Mouse (Mus musculus): ENCODE data around the gene Mageb18. TPM values are rescaled to one million over a fixed set of nuclear protein-coding genes. Genes with fewer than 3 reads are reported as not detected.
A peak's percentile ranks its signal among the peaks of the same experiment; 100 is the strongest.
"Not testable (repeated sequence)": the region's sequence is repeated elsewhere in the genome, so short reads cannot be mapped to it uniquely, and the experiment has no call there.

Gene Mageb18
- not detected in 2 replicates for polyA plus RNA-seq (2015; fragmentation: Nextera tagmentation; extraction: Ambion mirVana)

- no peak for TF ChIP-seq CTCF (IDR thresholded peaks at IDR 0.05; ENCODE audit: low read depth)
- TF ChIP-seq EP300 (optimal IDR thresholded peaks at IDR 0.05) = no peak
- Histone ChIP-seq H3K9me3 (ENCODE audit: control insufficient read depth, low read length) (no peaks in the 10 kb centered on the region), H3K4me2 (replicated peaks; ENCODE audit: low read depth) (no peak within 1 kb of the TSS), H3K4me1 (replicated peaks; ENCODE audit: control insufficient read depth, insufficient read depth) (no peaks in the 10 kb centered on the region), H3K27ac (replicated peaks) (no peak within 1 kb of the TSS), H3K36me3 (ENCODE audit: control insufficient read depth, insufficient read depth, low read length) (no peaks in the 10 kb centered on the region), H3K4me3 (ENCODE audit: low read depth, low read length) (no peak within 1 kb of the TSS), H3K27me3 (ENCODE audit: control insufficient read depth, insufficient read depth, low read length) (no peaks in the 10 kb centered on the region), H3K9ac (ENCODE audit: low read length) (no peak within 1 kb of the TSS)
- DNase-seq (ENCODE audit: low spot score) (no peak), ATAC-seq (ENCODE audit: low FRiP score, low TSS enrichment) (no peak)
- 54% methylated on average over 1 of the region's 1 CpGs for WGBS
Observed at GRCm38 (mm10) chrX:92599472-92599871, at the start of gene Mageb18. Gene Mageb18, minus strand, starts transcription at chrX:92599572.

GRCm38 (mm10) chrX:92612788-92613187 lies 13.4 kb upstream of the Mageb18 start:
- Histone ChIP-seq H3K4me2 (replicated peaks; ENCODE audit: low read depth) (no peak overlapping the region), H3K36me3 (ENCODE audit: control insufficient read depth, insufficient read depth, low read length) (no peaks in the 10 kb centered on the region), H3K9ac (ENCODE audit: low read length) (no peak overlapping the region), H3K9me3 (ENCODE audit: control insufficient read depth, low read length) (no peaks in the 10 kb centered on the region), H3K4me3 (ENCODE audit: low read depth, low read length) (no peak overlapping the region), H3K27me3 (ENCODE audit: control insufficient read depth, insufficient read depth, low read length) (no peaks in the 10 kb centered on the region), H3K27ac (replicated peaks) (no peak overlapping the region), H3K4me1 (replicated peaks; ENCODE audit: control insufficient read depth, insufficient read depth) (no peaks in the 10 kb centered on the region)
- TF ChIP-seq EP300 (optimal IDR thresholded peaks at IDR 0.05) (no peak), CTCF (IDR thresholded peaks at IDR 0.05; ENCODE audit: low read depth) (no peak)
- no peak for ATAC-seq (ENCODE audit: low FRiP score, low TSS enrichment)
- WGBS = 68% methylated on average over 3 of the region's 3 CpGs
- no peak for DNase-seq (ENCODE audit: low spot score)

GRCm38 (mm10) chrX:92610466-92610865 lies 11.1 kb upstream of the Mageb18 start:
- H3K4me1 ChIP-seq (replicated peaks; ENCODE audit: control insufficient read depth, insufficient read depth) = no peaks in the 10 kb centered on the region
- no peaks in the 10 kb centered on the region for H3K27me3 ChIP-seq (ENCODE audit: control insufficient read depth, insufficient read depth, low read length)
- no peaks in the 10 kb centered on the region for H3K36me3 ChIP-seq (ENCODE audit: control insufficient read depth, insufficient read depth, low read length)
- no peak for TF ChIP-seq EP300 (optimal IDR thresholded peaks at IDR 0.05)
- TF ChIP-seq CTCF (IDR thresholded peaks at IDR 0.05; ENCODE audit: low read depth) = no peak
- no peak overlapping the region for H3K27ac ChIP-seq (replicated peaks)
- DNase-seq (ENCODE audit: low spot score) (no peak), ATAC-seq (ENCODE audit: low FRiP score, low TSS enrichment) (no peak)
- no peak overlapping the region for H3K4me3 ChIP-seq (ENCODE audit: low read depth, low read length)
- no peak overlapping the region for H3K4me2 ChIP-seq (replicated peaks; ENCODE audit: low read depth)
- no peak overlapping the region for H3K9ac ChIP-seq (ENCODE audit: low read length)
- no peaks in the 10 kb centered on the region for H3K9me3 ChIP-seq (ENCODE audit: control insufficient read depth, low read length)
- WGBS = 61% methylated on average over 3 of the region's 3 CpGs

GRCm38 (mm10) chrX:92597324-92597723 lies 2.0 kb downstream of the Mageb18 start:
- no peaks in the 10 kb centered on the region for H3K9me3 ChIP-seq (ENCODE audit: control insufficient read depth, low read length)
- no peak overlapping the region for H3K4me2 ChIP-seq (replicated peaks; ENCODE audit: low read depth)
- H3K27me3 ChIP-seq (ENCODE audit: control insufficient read depth, insufficient read depth, low read length) = no peaks in the 10 kb centered on the region
- no peaks in the 10 kb centered on the region for H3K36me3 ChIP-seq (ENCODE audit: control insufficient read depth, insufficient read depth, low read length)
- no peak for TF ChIP-seq EP300 (optimal IDR thresholded peaks at IDR 0.05)
- TF ChIP-seq CTCF (IDR thresholded peaks at IDR 0.05; ENCODE audit: low read depth) = peak; percentile 61
- no peak overlapping the region for H3K27ac ChIP-seq (replicated peaks)
- ATAC-seq (ENCODE audit: low FRiP score, low TSS enrichment) (no peak), DNase-seq (ENCODE audit: low spot score) (peak; percentile 10)
- H3K9ac ChIP-seq (ENCODE audit: low read length) = no peak overlapping the region
- H3K4me3 ChIP-seq (ENCODE audit: low read depth, low read length) = no peak overlapping the region
- WGBS = 31% methylated on average over 4 of the region's 4 CpGs
- no peaks in the 10 kb centered on the region for H3K4me1 ChIP-seq (replicated peaks; ENCODE audit: control insufficient read depth, insufficient read depth)

- no peaks in the 10 kb centered on the region for H3K36me3 ChIP-seq (ENCODE audit: control insufficient read depth, insufficient read depth, low read length)
- no peak for DNase-seq (ENCODE audit: low spot score)
- H3K4me1 ChIP-seq (replicated peaks; ENCODE audit: control insufficient read depth, insufficient read depth) = no peaks in the 10 kb centered on the region
Observed at GRCm38 (mm10) chrX:92527826-92528225, 71.5 kb downstream of the Mageb18 start.

GRCm38 (mm10) chrX:92498254-92498653 lies 101.1 kb downstream of the Mageb18 start:
- no peak for ATAC-seq (ENCODE audit: low FRiP score, low TSS enrichment)
- no peak overlapping the region for H3K4me3 ChIP-seq (ENCODE audit: low read depth, low read length)
- no peaks in the 10 kb centered on the region for H3K9me3 ChIP-seq (ENCODE audit: control insufficient read depth, low read length)
- no peak overlapping the region for H3K27ac ChIP-seq (replicated peaks)
- H3K9ac ChIP-seq (ENCODE audit: low read length) = no peak overlapping the region
- no peaks in the 10 kb centered on the region for H3K4me1 ChIP-seq (replicated peaks; ENCODE audit: control insufficient read depth, insufficient read depth)
- WGBS = 33% methylated on average over 1 of the region's 1 CpGs
- TF ChIP-seq CTCF (IDR thresholded peaks at IDR 0.05; ENCODE audit: low read depth) (no peak), EP300 (optimal IDR thresholded peaks at IDR 0.05) (no peak)
- no peaks in the 10 kb centered on the region for H3K36me3 ChIP-seq (ENCODE audit: control insufficient read depth, insufficient read depth, low read length)
- H3K27me3 ChIP-seq (ENCODE audit: control insufficient read depth, insufficient read depth, low read length) = no peaks in the 10 kb centered on the region
- H3K4me2 ChIP-seq (replicated peaks; ENCODE audit: low read depth) = no peak overlapping the region
- DNase-seq (ENCODE audit: low spot score) = no peak

More at GRCm38 (mm10) chrX:92527826-92528225, 71.5 kb downstream of the Mageb18 start:
- no peak overlapping the region for H3K27ac ChIP-seq (replicated peaks)
- H3K9ac ChIP-seq (ENCODE audit: low read length) = no peak overlapping the region
- H3K27me3 ChIP-seq (ENCODE audit: control insufficient read depth, insufficient read depth, low read length) = no peaks in the 10 kb centered on the region
- H3K9me3 ChIP-seq (ENCODE audit: control insufficient read depth, low read length) = no peaks in the 10 kb centered on the region
- WGBS = 76% methylated on average over 1 of the region's 1 CpGs
- no peak overlapping the region for H3K4me2 ChIP-seq (replicated peaks; ENCODE audit: low read depth)
- no peak overlapping the region for H3K4me3 ChIP-seq (ENCODE audit: low read depth, low read length)
- ATAC-seq (ENCODE audit: low FRiP score, low TSS enrichment) = no peak
- no peak for TF ChIP-seq CTCF (IDR thresholded peaks at IDR 0.05; ENCODE audit: low read depth)
- TF ChIP-seq EP300 (optimal IDR thresholded peaks at IDR 0.05) = no peak

- not testable (repeated sequence) for ATAC-seq (ENCODE audit: low FRiP score, low TSS enrichment); H3K4me1 ChIP-seq (replicated peaks; ENCODE audit: control insufficient read depth, insufficient read depth); H3K27ac ChIP-seq (replicated peaks); H3K4me2 ChIP-seq (replicated peaks; ENCODE audit: low read depth); H3K9ac ChIP-seq (ENCODE audit: low read length); DNase-seq (ENCODE audit: low spot score); H3K36me3 ChIP-seq (ENCODE audit: control insufficient read depth, insufficient read depth, low read length); H3K4me3 ChIP-seq (ENCODE audit: low read depth, low read length); H3K27me3 ChIP-seq (ENCODE audit: control insufficient read depth, insufficient read depth, low read length); H3K9me3 ChIP-seq (ENCODE audit: control insufficient read depth, low read length)
- WGBS = 82% methylated on average over 4 of the region's 4 CpGs
Observed at GRCm38 (mm10) chrX:92489649-92490048, 109.7 kb downstream of the Mageb18 start, which contains the start of gene Gm5941. Gene Gm5941, plus strand, starts transcription at chrX:92489949.

Data from stomach, postnatal 0 days (tissue).